Comparison of ENCODE assay signal across 9 mouse cellular contexts in genomic region chr4:148087091-148087906, GRCm38 (mm10). TPM values are rescaled to one million over a fixed set of nuclear protein-coding genes. Genes with fewer than 3 reads are reported as not detected.
DNase-seq lines count a peak whose midpoint lies in the region; ATAC-seq and TF ChIP-seq lines count a peak whose summit lies in the region.
"Had no signal": no experiment of that assay in that cellular context is flagged by ENCODE, and none has a peak within 500 bp of the region (broad histone marks: within the 10 kb centered on the region; RNA-seq: fewer than 3 reads in every experiment).

No protein-coding gene starts in this region.

- intact Hi-C loops in left cerebral cortex, postnatal 36 days (cut with DNase I): no loop called here

- no peak overlapping the region for H3K27ac ChIP-seq in forebrain, embryonic 13.5 days
- H3K27ac ChIP-seq in hindbrain, embryonic 15.5 days (replicated peaks): peak overlapping the region; percentile 75
- H3K27ac ChIP-seq in liver, embryonic 13.5 days: peak overlapping the region; percentile 81
- H3K27ac ChIP-seq in neural tube, embryonic 13.5 days (replicated peaks): peak overlapping the region; percentile 30; the same call in 1 of the 2 replicates

- POLR2A ChIA-PET in Patski (lab: Charles Lee): interaction anchor here (0.7 kb wide), 1 partner anchor 156 kb away, joined by 3 read pairs; no protein-coding TSS in a partner anchor

- no peaks in the 10 kb centered on the region for H3K36me3 ChIP-seq in forebrain, embryonic 13.5 days (ENCODE audit: poor library complexity, severe bottlenecking)
- no peaks in the 10 kb centered on the region for H3K36me3 ChIP-seq in hindbrain, embryonic 15.5 days
- no peaks in the 10 kb centered on the region for H3K36me3 ChIP-seq in liver, embryonic 13.5 days
- H3K36me3 ChIP-seq in neural tube, embryonic 13.5 days: no peaks in the 10 kb centered on the region

- peaks cover 23% of the 10 kb centered on the region for H3K4me1 ChIP-seq in forebrain, embryonic 13.5 days
- H3K4me1 ChIP-seq in hindbrain, embryonic 15.5 days (replicated peaks): peaks cover 36% of the 10 kb centered on the region
- peaks cover 59% of the 10 kb centered on the region for H3K4me1 ChIP-seq in liver, embryonic 13.5 days (replicated peaks)
- peaks cover 47% of the 10 kb centered on the region for H3K4me1 ChIP-seq in neural tube, embryonic 13.5 days (replicated peaks)

- no peaks in the 10 kb centered on the region for H3K9me3 ChIP-seq in forebrain, embryonic 13.5 days (replicated peaks)
- no peaks in the 10 kb centered on the region for H3K9me3 ChIP-seq in hindbrain, embryonic 15.5 days
- no peaks in the 10 kb centered on the region for H3K9me3 ChIP-seq in liver, embryonic 13.5 days (replicated peaks)
- H3K9me3 ChIP-seq in neural tube, embryonic 13.5 days: no peaks in the 10 kb centered on the region

- TF ChIP-seq CTCF in Patski (IDR thresholded peaks at IDR 0.05): no peak

- peak overlapping the region; percentile 69 for H3K9ac ChIP-seq in forebrain, embryonic 13.5 days
- peak overlapping the region; percentile 50 for H3K9ac ChIP-seq in hindbrain, embryonic 15.5 days
- H3K9ac ChIP-seq in liver, embryonic 13.5 days: peak overlapping the region; percentile 92
- H3K9ac ChIP-seq in neural tube, embryonic 13.5 days: peak overlapping the region; percentile 68

- H3K4me3 ChIP-seq in forebrain, embryonic 13.5 days: peak overlapping the region; percentile 53
- H3K4me3 ChIP-seq in hindbrain, embryonic 15.5 days: peak overlapping the region; percentile 48
- peak overlapping the region; percentile 83 for H3K4me3 ChIP-seq in liver, embryonic 13.5 days (replicated peaks)
- H3K4me3 ChIP-seq in neural tube, embryonic 13.5 days: peak overlapping the region; percentile 52

- peak overlapping the region; percentile 65 for H3K4me2 ChIP-seq in forebrain, embryonic 13.5 days
- peak overlapping the region; percentile 87 for H3K4me2 ChIP-seq in hindbrain, embryonic 15.5 days
- H3K4me2 ChIP-seq in liver, embryonic 13.5 days: peak overlapping the region; percentile 91
- peak overlapping the region; percentile 70 for H3K4me2 ChIP-seq in neural tube, embryonic 13.5 days

- no peaks in the 10 kb centered on the region for H3K27me3 ChIP-seq in Patski
- H3K27me3 ChIP-seq in forebrain, embryonic 13.5 days: no peaks in the 10 kb centered on the region
- no peaks in the 10 kb centered on the region for H3K27me3 ChIP-seq in hindbrain, embryonic 15.5 days
- H3K27me3 ChIP-seq in liver, embryonic 13.5 days: no peaks in the 10 kb centered on the region
- no peaks in the 10 kb centered on the region for H3K27me3 ChIP-seq in neural tube, embryonic 13.5 days

- WGBS in forebrain, embryonic 13.5 days: 2% methylated on average over 30 of the region's 30 CpGs
- 3% methylated on average over 30 of the region's 30 CpGs for WGBS in hindbrain, embryonic 15.5 days
- 6% methylated on average over 29 of the region's 30 CpGs for WGBS in liver, embryonic 13.5 days (ENCODE audit: insufficient replicate concordance)
- 2% methylated on average over 30 of the region's 30 CpGs for WGBS in neural tube, embryonic 13.5 days

- peak; percentile 15 for DNase-seq in CD4-positive helper T cell, adult 2 months (ENCODE audit: low read depth, low spot score)
- DNase-seq in Patski (ENCODE audit: low read depth, low spot score): no peak
- no peak for DNase-seq in liver, embryonic 13.5 days
- DNase-seq in left cerebral cortex, postnatal 36 days (ENCODE audit: low spot score in 2 of 2): no peak
- no peak for DNase-seq in left cerebral cortex, adult 9 months (ENCODE audit: low spot score in 2 of 2)

- CTCF ChIA-PET in Patski (lab: Charles Lee): interaction anchor here (1.0 to 2.2 kb wide), 2 partner anchors 21 to 52 kb away, joined by 4 to 6 read pairs; no protein-coding TSS in a partner anchor

- peak; percentile 45 for ATAC-seq in Patski
- no peak; the same call in none of the 2 replicates for ATAC-seq in forebrain, embryonic 13.5 days
- peak; percentile 66 for ATAC-seq in hindbrain, embryonic 15.5 days (ENCODE audit: low FRiP score, low read depth)
- peak; percentile 16 for ATAC-seq in liver, embryonic 13.5 days (ENCODE audit: low read depth)
- peak; percentile 57; the same call in 1 of the 2 replicates for ATAC-seq in neural tube, embryonic 13.5 days (ENCODE audit: low read depth)

- in situ Hi-C loops in Patski (cut with MboI; ENCODE audit: low pct_unique_long_range_greater_than_20kb): no loop called here

RNA-seq across cellular contexts. Expression of gene Agtrap, which starts 0.5 kb away (rescaled TPM):
- polyA plus RNA-seq in Patski (2021): 23.8 TPM
- 6.9 and 8.3 TPM in 2 replicates for polyA plus RNA-seq in forebrain, embryonic 13.5 days (2015; fragmentation: Nextera tagmentation; extraction: Ambion mirVana)
- polyA plus RNA-seq in hindbrain, embryonic 15.5 days (2015; fragmentation: Nextera tagmentation; extraction: Ambion mirVana): 6.0 and 6.8 TPM in 2 replicates
- 11.2 and 11.7 TPM in 2 replicates for polyA plus RNA-seq in liver, embryonic 13.5 days (2015; fragmentation: Nextera tagmentation; extraction: Ambion mirVana)
- polyA plus RNA-seq in neural tube, embryonic 13.5 days (2015; fragmentation: Nextera tagmentation; extraction: Ambion mirVana): 6.5 and 7.3 TPM in 2 replicates
- 1 to 10 TPM; 5.9 to 7.7 TPM for total RNA-seq in left cerebral cortex, postnatal 36 days (2021)

RNA-seq across cellular contexts. Expression of gene Mad2l2, which starts 42.9 kb away (rescaled TPM):
- 46.0 TPM for polyA plus RNA-seq in Patski (2021)
- polyA plus RNA-seq in forebrain, embryonic 13.5 days (2015; fragmentation: Nextera tagmentation; extraction: Ambion mirVana): 96.6 and 107 TPM in 2 replicates
- polyA plus RNA-seq in hindbrain, embryonic 15.5 days (2015; fragmentation: Nextera tagmentation; extraction: Ambion mirVana): 98.3 and 110 TPM in 2 replicates
- polyA plus RNA-seq in liver, embryonic 13.5 days (2015; fragmentation: Nextera tagmentation; extraction: Ambion mirVana): 19.4 and 21.0 TPM in 2 replicates
- polyA plus RNA-seq in neural tube, embryonic 13.5 days (2015; fragmentation: Nextera tagmentation; extraction: Ambion mirVana): 98.7 and 116 TPM in 2 replicates
- total RNA-seq in left cerebral cortex, postnatal 36 days (2021): 10 to 100 TPM; 14.7 to 15.2 TPM

RNA-seq across cellular contexts. Expression of gene Draxin, which starts 43.2 kb away (rescaled TPM):
- 0.30 TPM for polyA plus RNA-seq in Patski (2021)
- polyA plus RNA-seq in forebrain, embryonic 13.5 days (2015; fragmentation: Nextera tagmentation; extraction: Ambion mirVana): 11.7 and 12.5 TPM in 2 replicates
- 15.4 and 16.1 TPM in 2 replicates for polyA plus RNA-seq in hindbrain, embryonic 15.5 days (2015; fragmentation: Nextera tagmentation; extraction: Ambion mirVana)
- 0.09 and 0.13 TPM in 2 replicates for polyA plus RNA-seq in liver, embryonic 13.5 days (2015; fragmentation: Nextera tagmentation; extraction: Ambion mirVana)
- polyA plus RNA-seq in neural tube, embryonic 13.5 days (2015; fragmentation: Nextera tagmentation; extraction: Ambion mirVana): 14.0 and 14.3 TPM in 2 replicates
- under 1 TPM; 0.43 to 0.47 TPM for total RNA-seq in left cerebral cortex, postnatal 36 days (2021)
- total RNA-seq: hematopoietic stem cell, adult 5-6 weeks had no signal

RNA-seq across cellular contexts. Expression of gene Mthfr, which starts 48.4 kb away (rescaled TPM):
- 20.0 TPM for polyA plus RNA-seq in Patski (2021)
- 15.9 and 18.2 TPM in 2 replicates for polyA plus RNA-seq in forebrain, embryonic 13.5 days (2015; fragmentation: Nextera tagmentation; extraction: Ambion mirVana)
- 18.0 and 22.1 TPM in 2 replicates for polyA plus RNA-seq in hindbrain, embryonic 15.5 days (2015; fragmentation: Nextera tagmentation; extraction: Ambion mirVana)
- polyA plus RNA-seq in liver, embryonic 13.5 days (2015; fragmentation: Nextera tagmentation; extraction: Ambion mirVana): 8.9 and 10.7 TPM in 2 replicates
- polyA plus RNA-seq in neural tube, embryonic 13.5 days (2015; fragmentation: Nextera tagmentation; extraction: Ambion mirVana): 19.9 and 20.9 TPM in 2 replicates
- 10 to 100 TPM; 26.6 to 38.0 TPM for total RNA-seq in left cerebral cortex, postnatal 36 days (2021)

RNA-seq across cellular contexts. Expression of gene Clcn6, which starts 48.7 kb away (rescaled TPM):
- polyA plus RNA-seq in Patski (2021): 9.2 TPM
- polyA plus RNA-seq in forebrain, embryonic 13.5 days (2015; fragmentation: Nextera tagmentation; extraction: Ambion mirVana): 21.6 and 24.8 TPM in 2 replicates
- 31.3 and 32.8 TPM in 2 replicates for polyA plus RNA-seq in hindbrain, embryonic 15.5 days (2015; fragmentation: Nextera tagmentation; extraction: Ambion mirVana)
- 1.5 and 1.7 TPM in 2 replicates for polyA plus RNA-seq in liver, embryonic 13.5 days (2015; fragmentation: Nextera tagmentation; extraction: Ambion mirVana)
- polyA plus RNA-seq in neural tube, embryonic 13.5 days (2015; fragmentation: Nextera tagmentation; extraction: Ambion mirVana): 31.7 and 32.4 TPM in 2 replicates
- 10 to 100 TPM; 77.1 to 79.7 TPM for total RNA-seq in left cerebral cortex, postnatal 36 days (2021)
